Mouse (Mus musculus): ENCODE measurements around the gene Sri.

DNA sequence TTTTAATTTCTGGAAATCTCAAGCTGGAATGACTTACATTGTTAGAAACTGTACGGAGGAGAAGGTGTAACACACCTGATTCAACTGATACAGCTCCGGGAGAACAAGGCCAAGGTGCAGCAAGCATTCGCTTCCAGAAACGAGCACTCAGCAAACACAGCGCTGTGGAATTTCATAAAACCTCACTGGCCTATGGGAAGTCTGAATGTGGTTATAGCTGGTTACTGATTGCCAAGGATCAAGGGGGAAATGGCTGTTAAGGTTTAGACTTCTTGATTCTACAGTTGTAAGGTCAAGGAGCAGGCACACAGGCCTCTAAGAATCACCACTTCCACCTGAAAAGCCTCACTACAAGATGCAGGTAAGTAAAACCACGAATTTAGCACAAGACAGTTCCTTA is at the start of gene Sri:
- no peak for TF ChIP-seq POLR2A (IDR thresholded peaks at IDR 0.05; ENCODE audit: low read depth, low read length)
- TF ChIP-seq CTCF (IDR thresholded peaks at IDR 0.05; ENCODE audit: extremely low read depth, insufficient read depth, insufficient read length, insufficient replicate concordance): no peak
